9 mouse cellular contexts compared by ENCODE assay signal in genomic region chr7:38224577-38225369, GRCm38 (mm10). TPM values are rescaled to one million over a fixed set of nuclear protein-coding genes. Genes with fewer than 3 reads are reported as not detected.
DNase-seq lines count a peak whose midpoint lies in the region; ATAC-seq and TF ChIP-seq lines count a peak whose summit lies in the region.
"Had no signal": no experiment of that assay in that cellular context is flagged by ENCODE, and none has a peak within 500 bp of the region (broad histone marks: within the 10 kb centered on the region; RNA-seq: fewer than 3 reads in every experiment).

No protein-coding gene starts in this region.

- no peak for ATAC-seq in intestine, postnatal 0 days
- no peak for ATAC-seq in intestine, embryonic 16.5 days
- no peak for ATAC-seq in megakaryocyte progenitor cell, adult 5-6 weeks (replicated peaks; ENCODE audit: poor library complexity)

- WGBS in intestine, postnatal 0 days = 79% methylated on average over 13 of the region's 13 CpGs
- 90% methylated on average over 13 of the region's 13 CpGs for WGBS in intestine, embryonic 16.5 days

- H3K4me2 ChIP-seq in intestine, postnatal 0 days (replicated peaks; ENCODE audit: low read depth) = peak overlapping the region; percentile 24; the same call in 1 of the 2 replicates
- H3K4me2 ChIP-seq in intestine, embryonic 16.5 days (ENCODE audit: low read depth, low read length) = no peak overlapping the region
- peak overlapping the region; percentile 9 for H3K4me2 ChIP-seq in myocyte (ENCODE audit: low read depth)
- H3K4me2 ChIP-seq: limb, embryonic 12.5 days had no signal

- no peak for TF ChIP-seq POLR2A in myocyte (IDR thresholded peaks at IDR 0.05; ENCODE audit: insufficient read length, low read depth)

- DNase-seq in adrenal gland, adult 8-10 months = peak; percentile 47
- peak; percentile 59 to 77 for DNase-seq in gastrocnemius, adult 8-10 months (ENCODE audit: low spot score in 2 of 2)
- no peak for DNase-seq in layer of hippocampus, adult 11-12 months (ENCODE audit: low spot score)
- no peak for DNase-seq in urinary bladder, postnatal 14 days (ENCODE audit: low spot score)

- H3K4me1 ChIP-seq in intestine, postnatal 0 days (replicated peaks; ENCODE audit: control insufficient read depth, insufficient read depth, low read length) = no peaks in the 10 kb centered on the region
- peaks cover 11% of the 10 kb centered on the region; the same call in 1 of the 2 replicates for H3K4me1 ChIP-seq in intestine, embryonic 16.5 days (ENCODE audit: control insufficient read depth, insufficient read depth, low read length)

- H3K36me3 ChIP-seq in intestine, postnatal 0 days (ENCODE audit: control insufficient read depth, insufficient read depth) = peaks cover 12% of the 10 kb centered on the region; the same call in 1 of the 2 replicates
- no peaks in the 10 kb centered on the region for H3K36me3 ChIP-seq in intestine, embryonic 16.5 days (ENCODE audit: control insufficient read depth, insufficient read depth, low read length)
- H3K36me3 ChIP-seq in myocyte (ENCODE audit: control insufficient read depth, insufficient read depth) = no peaks in the 10 kb centered on the region

- H3K79me2 ChIP-seq in myocyte (ENCODE audit: control insufficient read depth, insufficient read depth) = peaks cover 42% of the 10 kb centered on the region

- H3K27ac ChIP-seq in intestine, postnatal 0 days (ENCODE audit: low read depth, low read length) = peak overlapping the region; percentile 7; the same call in 1 of the 2 replicates
- no peak overlapping the region for H3K27ac ChIP-seq in intestine, embryonic 16.5 days (ENCODE audit: low read length)
- H3K27ac ChIP-seq: limb, embryonic 12.5 days had no signal

- H3ac ChIP-seq in myocyte (ENCODE audit: control insufficient read depth, insufficient read length) = no peak overlapping the region

- H3K9ac ChIP-seq in intestine, postnatal 0 days (ENCODE audit: low read depth, low read length) = no peak overlapping the region
- H3K9ac ChIP-seq in intestine, embryonic 16.5 days (ENCODE audit: low read depth, low read length) = no peak overlapping the region
- H3K9ac ChIP-seq: limb, embryonic 12.5 days had no signal

- no peaks in the 10 kb centered on the region for H3K9me3 ChIP-seq in intestine, postnatal 0 days (ENCODE audit: control insufficient read depth)
- no peaks in the 10 kb centered on the region for H3K9me3 ChIP-seq in intestine, embryonic 16.5 days (ENCODE audit: control insufficient read depth, low read length)
- H3K9me3 ChIP-seq: limb, embryonic 12.5 days had no signal

- H3K27me3 ChIP-seq in intestine, postnatal 0 days (replicated peaks; ENCODE audit: control insufficient read depth, insufficient read depth, low read length) = peaks cover 11% of the 10 kb centered on the region; the same call in 1 of the 2 replicates
- peaks cover 2% of the 10 kb centered on the region; the same call in 1 of the 2 replicates for H3K27me3 ChIP-seq in intestine, embryonic 16.5 days (replicated peaks; ENCODE audit: control insufficient read depth, insufficient read depth, low read length)
- no peaks in the 10 kb centered on the region for H3K27me3 ChIP-seq in myocyte (ENCODE audit: control insufficient read depth, insufficient read depth, insufficient read length)

- TF ChIP-seq CTCF in intestine, postnatal 0 days (IDR thresholded peaks at IDR 0.05; ENCODE audit: low read depth) = no peak

- H3K4me3 ChIP-seq in intestine, postnatal 0 days (ENCODE audit: low read depth, low read length) = no peak overlapping the region
- no peak overlapping the region for H3K4me3 ChIP-seq in intestine, embryonic 16.5 days (ENCODE audit: low read length)
- no peak overlapping the region for H3K4me3 ChIP-seq in myocyte
- H3K4me3 ChIP-seq: limb, embryonic 12.5 days had no signal

TF ChIP-seq in myocyte, 11 proteins besides CTCF, POLR2A, EP300 and RAD21:
- TF ChIP-seq REST (IDR thresholded peaks at IDR 0.05; ENCODE audit: insufficient read depth, insufficient read length) (no peak), MYOG (IDR thresholded peaks at IDR 0.05; ENCODE audit: control insufficient read depth in 1 of 3, insufficient read depth in 1 of 3, insufficient read length in 2 of 3, low read depth in 2 of 3) (no peak), TCF3 (IDR thresholded peaks at IDR 0.05; ENCODE audit: insufficient read length, low read depth) (no peak)
TF ChIP-seq in myocyte: peak in this region for 0.

RNA-seq across cellular contexts. Expression of gene Plekhf1, which starts 3.0 kb away (rescaled TPM):
- polyA plus RNA-seq in intestine, postnatal 0 days (2015; fragmentation: Nextera tagmentation; extraction: Ambion mirVana) = 5.2 and 5.9 TPM in 2 replicates
- polyA plus RNA-seq in intestine, embryonic 16.5 days (2015; fragmentation: Nextera tagmentation; extraction: Ambion mirVana) = 4.5 and 4.8 TPM in 2 replicates
- total RNA-seq in adrenal gland, adult 8-10 months (2022) = 1 to 10 TPM; 1.2 to 1.9 (median 1.7) TPM
- 1 to 10 TPM; 4.7 to 7.9 (median 6.4) TPM for total RNA-seq in gastrocnemius, adult 8-10 months (2022)
- polyA plus RNA-seq in myocyte (2012; fragmentation: generic; extraction: Trizol) = 3.0 TPM
- total RNA-seq in megakaryocyte progenitor cell, adult 5-6 weeks (2015) = 0.56 and 0.94 TPM in 2 replicates
- 0.46 and 1.1 TPM in 2 replicates for total RNA-seq in megakaryocyte progenitor cell, adult 5-6 weeks (2017)

RNA-seq across cellular contexts. Expression of gene 1600014C10Rik, which starts 41.8 kb away (rescaled TPM):
- 16.9 and 18.2 TPM in 2 replicates for polyA plus RNA-seq in intestine, postnatal 0 days (2015; fragmentation: Nextera tagmentation; extraction: Ambion mirVana)
- 16.6 TPM in 2 replicates for polyA plus RNA-seq in intestine, embryonic 16.5 days (2015; fragmentation: Nextera tagmentation; extraction: Ambion mirVana)
- 10 to 100 TPM; 33.8 to 64.0 (median 45.6) TPM for total RNA-seq in adrenal gland, adult 8-10 months (2022)
- total RNA-seq in gastrocnemius, adult 8-10 months (2022) = 10 to 100 TPM; 25.9 to 32.4 (median 27.0) TPM
- 5.1 TPM for polyA plus RNA-seq in myocyte (2012; fragmentation: generic; extraction: Trizol)
- 18.8 and 19.5 TPM in 2 replicates for total RNA-seq in megakaryocyte progenitor cell, adult 5-6 weeks (2015)
- 22.7 and 29.4 TPM in 2 replicates for total RNA-seq in megakaryocyte progenitor cell, adult 5-6 weeks (2017)

RNA-seq across cellular contexts. Expression of gene Pop4, which starts 46.5 kb away (rescaled TPM):
- 20.6 and 23.2 TPM in 2 replicates for polyA plus RNA-seq in intestine, postnatal 0 days (2015; fragmentation: Nextera tagmentation; extraction: Ambion mirVana)
- 38.4 and 43.7 TPM in 2 replicates for polyA plus RNA-seq in intestine, embryonic 16.5 days (2015; fragmentation: Nextera tagmentation; extraction: Ambion mirVana)
- total RNA-seq in adrenal gland, adult 8-10 months (2022) = 10 to 100 TPM; 48.6 to 85.5 (median 68.1) TPM
- total RNA-seq in gastrocnemius, adult 8-10 months (2022) = 1 to 10 TPM; 6.2 to 7.5 (median 7.3) TPM
- 10.0 TPM for polyA plus RNA-seq in myocyte (2012; fragmentation: generic; extraction: Trizol)
- 37.3 and 43.8 TPM in 2 replicates for total RNA-seq in megakaryocyte progenitor cell, adult 5-6 weeks (2015)
- total RNA-seq in megakaryocyte progenitor cell, adult 5-6 weeks (2017) = 42.7 and 45.3 TPM in 2 replicates

Comparison
In these comparisons a context has a peak if more than half of its experiments do, and no peak if none do; other contexts are left out.
1. DNase-seq: peak in adrenal gland, adult 8-10 months (single experiment) and gastrocnemius, adult 8-10 months (2 of 2); none in layer of hippocampus, adult 11-12 months (single experiment) and urinary bladder, postnatal 14 days (single experiment).
2. RNA of gene Pop4, which starts 46.5 kb away (total RNA-seq): 48.6 to 85.5 TPM in adrenal gland, adult 8-10 months and 37.3 to 45.3 TPM in megakaryocyte progenitor cell, adult 5-6 weeks; 6.2 to 7.5 TPM in gastrocnemius, adult 8-10 months; every median in the first group is over 4 times any median in the second.